Mouse (Mus musculus): ENCODE measurements around the gene Sh3d19.

GRCm38 (mm10) chr3:86038648-86039047 lies 67.7 kb downstream of the Sh3d19 start:
- TF ChIP-seq POLR2A (IDR thresholded peaks at IDR 0.05; ENCODE audit: insufficient read depth, low read depth, low read length) (no peak), CTCF (IDR thresholded peaks at IDR 0.05; ENCODE audit: insufficient read depth, low read depth, low read length) (no peak)
